Mouse (Mus musculus) hindbrain, embryonic 12.5 days (tissue): ENCODE results near the gene Chga. TPM values are rescaled to one million over a fixed set of nuclear protein-coding genes. Genes with fewer than 3 reads are reported as not detected.

ENCODE experiments used
- ATAC-seq: fragments of 200-750 bp; cut with Nextera tagmentation; 2 replicates; pipeline ENCODE4 v1.8.0; 2017; ENCODE audit warnings: moderate TSS enrichment; ENCODE audit not compliant: low FRiP score
- H3K27ac ChIP-seq: fragments of 300-500 bp; sonication (generic); 2 replicates; pipeline ENCODE4 v1.5.1; 2016; ENCODE audit warnings: mild to moderate bottlenecking
- H3K27me3 ChIP-seq: fragments of 300-500 bp; sonication (generic); 2 replicates; pipeline ENCODE4 v1.6.1; 2016; ENCODE audit warnings: mild to moderate bottlenecking
- H3K36me3 ChIP-seq: fragments of 300-500 bp; sonication (generic); 2 replicates; pipeline ENCODE4 v1.6.1; 2016; ENCODE audit warnings: mild to moderate bottlenecking
- H3K4me1 ChIP-seq: fragments of 300-500 bp; sonication (generic); 2 replicates; pipeline ENCODE4 v1.6.1; 2016
- H3K4me2 ChIP-seq: fragments of 300-500 bp; sonication (generic); replicated peaks from 2 replicates; pipeline ENCODE4 v1.6.1; 2016; ENCODE audit warnings: mild to moderate bottlenecking
- H3K4me3 ChIP-seq: fragments of 300-500 bp; sonication (generic); 2 replicates; pipeline ENCODE4 v1.5.1; 2016; ENCODE audit warnings: mild to moderate bottlenecking
- H3K9ac ChIP-seq: fragments of 300-500 bp; sonication (generic); 2 replicates; pipeline ENCODE4 v1.6.1; 2016; ENCODE audit warnings: mild to moderate bottlenecking, moderate library complexity
- H3K9me3 ChIP-seq: fragments of 300-500 bp; sonication (generic); replicated peaks from 2 replicates; pipeline ENCODE4 v1.6.1; 2016; ENCODE audit warnings: mild to moderate bottlenecking
- WGBS: fragments of 180-500 bp; shearing (Covaris S2); methylation state at CpG from one replicate; pipeline ENCODE4 v1.1.7; 2016; 5-methylcytosine and 5-hydroxymethylcytosine counted together
- polyA plus RNA-seq: library from polyadenylated mRNA; unstranded; fragments of >200 nt; fragmentation: Nextera tagmentation; extraction: Ambion mirVana; gene quantifications from 2 replicates; pipeline ENCODE4 v1.2.1, GENCODE M21; 2016

Gene Chga
- polyA plus RNA-seq, 1 experiment from 2014 or later, result 47.1 TPM

DNA sequence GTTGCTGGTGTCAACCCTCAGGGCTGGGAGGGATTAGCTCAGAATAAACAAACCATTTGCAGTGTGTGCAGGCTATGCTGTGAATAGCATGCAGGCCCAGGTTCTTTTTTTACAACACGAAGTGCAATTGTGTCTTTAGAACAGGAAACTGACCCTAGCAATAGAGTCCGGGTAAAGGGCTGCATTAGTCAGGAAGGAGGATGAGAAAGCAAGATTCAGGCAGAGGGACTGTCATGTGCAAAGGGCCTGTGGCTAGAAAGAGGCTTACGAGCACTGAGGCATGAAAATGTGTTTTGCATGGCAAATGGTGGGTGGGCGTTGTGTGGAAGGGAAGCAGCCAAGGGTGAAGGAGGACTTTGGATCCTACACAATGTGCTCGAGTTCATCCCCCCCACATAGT, 26.8 kb upstream of the Chga start:
- Histone ChIP-seq H3K4me1 (0 out of 2 replicates have a peak, but pooled peaks cover 2% of the 10 kb centered on the region), H3K9me3 (no peaks in the 10 kb centered on the region), H3K9ac (no peak overlapping the region), H3K4me3 (no peak overlapping the region), H3K27ac (no peak overlapping the region), H3K4me2 (no peak overlapping the region), H3K36me3 (no peaks in the 10 kb centered on the region), H3K27me3 (no peaks in the 10 kb centered on the region)
- no peak for ATAC-seq
- WGBS, result 75% methylated on average over 5 of the region's 5 CpGs

- Histone ChIP-seq H3K9ac (no peak overlapping the region), H3K9me3 (no peaks in the 10 kb centered on the region), H3K36me3 (no peaks in the 10 kb centered on the region), H3K4me1 (0 out of 2 replicates have a peak, but pooled peaks cover 2% of the 10 kb centered on the region), H3K27me3 (no peaks in the 10 kb centered on the region), H3K27ac (no peak overlapping the region), H3K4me2 (no peak overlapping the region), H3K4me3 (no peak overlapping the region)
- WGBS, result 50% methylated on average over 1 of the region's 1 CpGs
- no peak for ATAC-seq
These were observed 19.0 kb upstream of the Chga start for GRCm38 (mm10) chr12:102535796-102536195.

GRCm38 (mm10) chr12:102540278-102540677, 14.5 kb upstream of the Chga start:
- no peak overlapping the region for H3K4me3 ChIP-seq
- 76% methylated on average over 8 of the region's 8 CpGs for WGBS
- no peaks in the 10 kb centered on the region for H3K27me3 ChIP-seq
- H3K36me3 ChIP-seq, result no peaks in the 10 kb centered on the region
- H3K27ac ChIP-seq, result no peak overlapping the region
- no peaks in the 10 kb centered on the region for H3K4me1 ChIP-seq
- no peak for ATAC-seq
- H3K9ac ChIP-seq, result no peak overlapping the region
- H3K4me2 ChIP-seq, result no peak overlapping the region
- H3K9me3 ChIP-seq, result no peaks in the 10 kb centered on the region

- H3K36me3 ChIP-seq, result no peaks in the 10 kb centered on the region
- WGBS, result 94% methylated on average over 7 of the region's 7 CpGs
- no peak overlapping the region for H3K4me2 ChIP-seq
- H3K27me3 ChIP-seq, result no peaks in the 10 kb centered on the region
- no peaks in the 10 kb centered on the region for H3K4me1 ChIP-seq
- H3K9me3 ChIP-seq, result no peaks in the 10 kb centered on the region
- no peak overlapping the region for H3K4me3 ChIP-seq
- H3K9ac ChIP-seq, result no peak overlapping the region
- no peak for ATAC-seq
- no peak overlapping the region for H3K27ac ChIP-seq
These were observed 13.6 kb upstream of the Chga start for GRCm38 (mm10) chr12:102541168-102541567.

- WGBS, result 67% methylated on average over 6 of the region's 6 CpGs
- H3K36me3 ChIP-seq, result no peaks in the 10 kb centered on the region
- H3K4me3 ChIP-seq, result no peak overlapping the region
These were observed 9.6 kb upstream of the Chga start for GRCm38 (mm10) chr12:102545122-102545521.

DNA sequence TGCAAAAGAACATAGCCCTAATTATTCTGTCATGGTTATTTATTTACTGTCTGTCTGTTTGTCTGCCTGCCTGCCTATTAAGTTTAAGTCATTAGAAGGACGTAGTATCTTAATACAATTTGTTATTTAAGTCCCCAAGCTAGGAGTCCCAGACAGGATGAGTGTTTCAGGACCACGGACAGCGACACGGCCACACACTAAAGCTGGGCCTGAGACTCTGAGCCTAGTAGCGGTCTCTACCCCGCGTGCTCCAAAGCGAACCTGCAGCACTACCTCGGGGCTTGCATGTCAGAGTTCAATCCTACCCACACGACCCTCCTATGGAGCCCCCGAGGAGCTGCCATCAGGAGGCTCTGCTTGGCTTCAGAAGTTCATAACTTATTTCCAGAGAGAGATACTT, 4.2 kb upstream of the Chga start:
- H3K4me2 ChIP-seq, result no peak overlapping the region
- H3K27ac ChIP-seq, result no peak overlapping the region
- H3K4me3 ChIP-seq, result no peak overlapping the region
- peaks cover 15% of the 10 kb centered on the region for H3K27me3 ChIP-seq
- no peak for ATAC-seq
- H3K36me3 ChIP-seq, result no peaks in the 10 kb centered on the region
- H3K4me1 ChIP-seq, result peaks cover 24% of the 10 kb centered on the region
- H3K9me3 ChIP-seq, result no peaks in the 10 kb centered on the region
- no peak overlapping the region for H3K9ac ChIP-seq
- 5% methylated on average over 11 of the region's 11 CpGs for WGBS

More at GRCm38 (mm10) chr12:102545122-102545521, 9.6 kb upstream of the Chga start:
- H3K27ac ChIP-seq, result no peak overlapping the region
- H3K4me1 ChIP-seq, result no peaks in the 10 kb centered on the region
- no peaks in the 10 kb centered on the region for H3K27me3 ChIP-seq
- H3K9ac ChIP-seq, result no peak overlapping the region
- ATAC-seq, result no peak
- no peak overlapping the region for H3K4me2 ChIP-seq
- H3K9me3 ChIP-seq, result no peaks in the 10 kb centered on the region

- H3K36me3 ChIP-seq, result no peaks in the 10 kb centered on the region
- H3K27ac ChIP-seq, result no peak overlapping the region
- H3K4me2 ChIP-seq, result no peak overlapping the region
- no peak for ATAC-seq
- H3K9me3 ChIP-seq, result no peaks in the 10 kb centered on the region
- 77% methylated on average over 3 of the region's 3 CpGs for WGBS
- peaks cover 31% of the 10 kb centered on the region for H3K4me1 ChIP-seq
- H3K9ac ChIP-seq, result no peak overlapping the region
- H3K27me3 ChIP-seq, result peaks cover 15% of the 10 kb centered on the region
- H3K4me3 ChIP-seq, result no peak overlapping the region
These were observed 3.6 kb upstream of the Chga start for GRCm38 (mm10) chr12:102551186-102551585.

- H3K4me1 ChIP-seq, result peaks cover 31% of the 10 kb centered on the region
- no peak overlapping the region for H3K9ac ChIP-seq
- 55% methylated on average over 6 of the region's 6 CpGs for WGBS
- peaks cover 15% of the 10 kb centered on the region for H3K27me3 ChIP-seq
- no peak overlapping the region for H3K4me2 ChIP-seq
- no peaks in the 10 kb centered on the region for H3K36me3 ChIP-seq
- no peak overlapping the region for H3K4me3 ChIP-seq
- no peaks in the 10 kb centered on the region for H3K9me3 ChIP-seq
- no peak for ATAC-seq
- no peak overlapping the region for H3K27ac ChIP-seq
These were observed 2.8 kb upstream of the Chga start for GRCm38 (mm10) chr12:102552001-102552400.

- Histone ChIP-seq H3K27ac (no peak overlapping the region), H3K27me3 (peaks cover 15% of the 10 kb centered on the region), H3K4me3 (no peak overlapping the region), H3K36me3 (no peaks in the 10 kb centered on the region), H3K4me1 (peaks cover 31% of the 10 kb centered on the region), H3K4me2 (peak overlapping the region; percentile 69), H3K9me3 (no peaks in the 10 kb centered on the region), H3K9ac (no peak overlapping the region)
- 0 out of 2 replicates have a peak, but pooled peaks have one; percentile 1 for ATAC-seq
- WGBS, result 79% methylated on average over 14 of the region's 14 CpGs
These were observed 979 bp upstream of the Chga start for GRCm38 (mm10) chr12:102553705-102554275.

GRCm38 (mm10) chr12:102555850-102556249, 1.1 kb downstream of the Chga start:
- H3K9ac ChIP-seq, result peak overlapping the region; percentile 70; the same call in 1 of the 2 replicates
- H3K27ac ChIP-seq, result no peak overlapping the region
- ATAC-seq, result no peak
- H3K4me1 ChIP-seq, result peaks cover 28% of the 10 kb centered on the region
- H3K36me3 ChIP-seq, result 0 out of 2 replicates have a peak, but pooled peaks cover 3% of the 10 kb centered on the region
- H3K4me2 ChIP-seq, result peak overlapping the region; percentile 69
- H3K27me3 ChIP-seq, result peaks cover 18% of the 10 kb centered on the region
- 57% methylated on average over 3 of the region's 3 CpGs for WGBS
- H3K4me3 ChIP-seq, result peak overlapping the region; percentile 60
- H3K9me3 ChIP-seq, result no peaks in the 10 kb centered on the region

DNA sequence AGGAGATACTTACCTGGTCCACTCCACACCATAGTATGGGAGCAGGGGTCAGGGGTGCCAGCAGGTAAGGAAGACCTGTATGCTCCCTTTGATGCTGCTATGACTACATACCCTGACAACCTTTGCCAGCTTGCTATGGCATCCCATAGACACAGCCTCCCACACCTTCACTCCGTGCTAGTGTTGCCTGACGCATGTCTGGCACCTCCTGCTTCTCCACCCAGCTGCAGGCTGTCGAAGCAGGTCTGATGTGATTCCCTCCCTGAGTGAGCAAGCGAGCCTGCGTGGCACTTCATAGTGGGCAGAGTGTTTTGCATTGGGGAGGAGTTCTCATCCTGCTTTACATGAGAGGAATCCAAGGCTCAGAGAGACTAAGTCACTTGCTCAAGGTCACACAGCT, 2.6 kb downstream of the Chga start:
- ATAC-seq, result no peak
- Histone ChIP-seq H3K4me3 (no peak overlapping the region), H3K4me1 (peaks cover 21% of the 10 kb centered on the region), H3K36me3 (peaks cover 3% of the 10 kb centered on the region; the same call in 1 of the 2 replicates), H3K9me3 (no peaks in the 10 kb centered on the region), H3K4me2 (no peak overlapping the region), H3K9ac (no peak overlapping the region), H3K27me3 (peaks cover 18% of the 10 kb centered on the region), H3K27ac (no peak overlapping the region)
- 76% methylated on average over 5 of the region's 5 CpGs for WGBS

DNA sequence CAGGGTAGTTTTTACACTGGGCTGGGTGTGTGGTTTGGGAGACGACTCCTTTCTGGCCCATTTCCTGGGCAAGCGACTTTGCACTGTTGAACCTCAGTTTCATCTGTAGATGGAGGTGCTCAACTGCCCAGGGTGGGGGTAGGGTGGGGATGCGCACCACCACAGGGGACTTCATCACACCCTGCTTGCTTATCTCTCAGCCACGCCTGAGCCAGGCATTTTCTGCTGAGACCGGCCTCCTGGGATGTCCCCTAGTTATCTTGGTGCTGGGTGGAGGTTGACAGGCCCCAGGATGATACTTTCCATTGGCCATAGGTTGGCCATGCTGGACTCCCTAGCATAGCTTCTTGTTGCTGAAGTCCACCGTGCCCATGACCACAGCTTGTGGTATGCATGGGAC, 10.3 kb downstream of the Chga start:
- H3K9me3 ChIP-seq, result no peaks in the 10 kb centered on the region
- no peak overlapping the region for H3K4me2 ChIP-seq
- 87% methylated on average over 6 of the region's 6 CpGs for WGBS
- no peaks in the 10 kb centered on the region for H3K27me3 ChIP-seq
- no peak overlapping the region for H3K27ac ChIP-seq
- no peak for ATAC-seq
- H3K9ac ChIP-seq, result no peak overlapping the region
- peaks cover 5% of the 10 kb centered on the region for H3K36me3 ChIP-seq
- no peaks in the 10 kb centered on the region for H3K4me1 ChIP-seq
- H3K4me3 ChIP-seq, result no peak overlapping the region

GRCm38 (mm10) chr12:102566951-102567350, 12.2 kb downstream of the Chga start:
- Histone ChIP-seq H3K27me3 (no peaks in the 10 kb centered on the region), H3K9ac (no peak overlapping the region), H3K4me2 (no peak overlapping the region), H3K36me3 (peaks cover 6% of the 10 kb centered on the region), H3K4me3 (no peak overlapping the region), H3K27ac (no peak overlapping the region), H3K9me3 (no peaks in the 10 kb centered on the region), H3K4me1 (no peaks in the 10 kb centered on the region)
- ATAC-seq, result no peak
- WGBS, result 67% methylated on average over 2 of the region's 2 CpGs
